Mouse (Mus musculus) cerebellum, adult (tissue): ENCODE measurements around the gene Slc5a8.

Experiments used
- ATAC-seq: cut with Nextera tagmentation; 2 replicates; pipeline ENCODE4 v1.9.2; 2017; ENCODE audit warnings: mild to moderate bottlenecking, moderate library complexity, mixed read lengths; ENCODE audit not compliant: insufficient number of reproducible peaks, low FRiP score, low TSS enrichment

The Slc5a8 gene

GRCm38 (mm10) chr10:88885632-88886090 lies at the start of gene Slc5a8:
Slc5a8 (plus strand) TSS chr10:88885992.
- no peak for ATAC-seq

GRCm38 (mm10) chr10:88848876-88849476 lies 36.8 kb upstream of the Slc5a8 start:
- no peak for ATAC-seq

GRCm38 (mm10) chr10:88849976-88850375 lies 35.8 kb upstream of the Slc5a8 start:
- no peak for ATAC-seq

GRCm38 (mm10) chr10:88853326-88853725 lies 32.5 kb upstream of the Slc5a8 start:
- ATAC-seq, result no peak

- ATAC-seq, result no peak
These were observed 24.9 kb upstream of the Slc5a8 start for GRCm38 (mm10) chr10:88860911-88861310.

- ATAC-seq, result no peak
These were observed 24.4 kb upstream of the Slc5a8 start for GRCm38 (mm10) chr10:88861416-88861815.

- ATAC-seq, result no peak
These were observed 23.5 kb upstream of the Slc5a8 start for GRCm38 (mm10) chr10:88862293-88862692.

- ATAC-seq, result no peak
These were observed 19.8 kb upstream of the Slc5a8 start for GRCm38 (mm10) chr10:88866017-88866416.

GRCm38 (mm10) chr10:88874870-88875269 lies 10.9 kb upstream of the Slc5a8 start:
- no peak for ATAC-seq

GRCm38 (mm10) chr10:88877421-88877820 lies 8.4 kb upstream of the Slc5a8 start:
- no peak for ATAC-seq

GRCm38 (mm10) chr10:88883721-88884120 lies 2.1 kb upstream of the Slc5a8 start:
- no peak for ATAC-seq

GRCm38 (mm10) chr10:88884836-88885235 lies 956 bp upstream of the Slc5a8 start:
- no peak for ATAC-seq

GRCm38 (mm10) chr10:88886114-88886513 lies 322 bp downstream of the Slc5a8 start:
- ATAC-seq, result no peak

- no peak for ATAC-seq
These were observed 2.6 kb downstream of the Slc5a8 start for GRCm38 (mm10) chr10:88888376-88888775.

GRCm38 (mm10) chr10:88891410-88891809 lies 5.6 kb downstream of the Slc5a8 start:
- ATAC-seq, result no peak

- no peak for ATAC-seq
These were observed 6.8 kb downstream of the Slc5a8 start for GRCm38 (mm10) chr10:88892560-88893087.

- no peak for ATAC-seq
These were observed 11.2 kb downstream of the Slc5a8 start for GRCm38 (mm10) chr10:88897032-88897431.

- ATAC-seq, result no peak
These were observed 64.0 kb downstream of the Slc5a8 start for GRCm38 (mm10) chr10:88949649-88950296.

- no peak for ATAC-seq
These were observed 64.5 kb downstream of the Slc5a8 start for GRCm38 (mm10) chr10:88950297-88950653.

GRCm38 (mm10) chr10:88960791-88961190 lies 75.0 kb downstream of the Slc5a8 start:
- ATAC-seq, result no peak

- ATAC-seq, result no peak
These were observed 82.8 kb downstream of the Slc5a8 start for GRCm38 (mm10) chr10:88968586-88968985.
